Mouse (Mus musculus) urinary bladder, adult 18-20 months (tissue): ENCODE measurements around the gene Dmrta2.

Experiments used
- DNase-seq, 2 experiments: peaks; one replicate each; pipeline ENCODE4 v3.0.0; 2022; ENCODE audit warnings: low spot score in 2 of 2, mixed read lengths in 2 of 2

Dmrta2 gene

GRCm38 (mm10) chr4:109979461-109980320 lies 1.8 kb downstream of the Dmrta2 start:
- no peak for DNase-seq

GRCm38 (mm10) chr4:109980321-109981082 lies 2.6 kb downstream of the Dmrta2 start:
- no peak for DNase-seq

- no peak for DNase-seq
Measured at GRCm38 (mm10) chr4:109981083-109981870, 3.4 kb downstream of the Dmrta2 start.

GRCm38 (mm10) chr4:109981871-109982680 lies 4.2 kb downstream of the Dmrta2 start:
- DNase-seq: no peak

- no peak for DNase-seq
Measured at GRCm38 (mm10) chr4:109982681-109983265, 4.9 kb downstream of the Dmrta2 start.

GRCm38 (mm10) chr4:109983281-109984001 lies 5.6 kb downstream of the Dmrta2 start:
- no peak for DNase-seq

- DNase-seq: no peak
Measured at GRCm38 (mm10) chr4:109984011-109984411, 6.2 kb downstream of the Dmrta2 start.

- DNase-seq: no peak
Measured at GRCm38 (mm10) chr4:109984496-109985423, 6.9 kb downstream of the Dmrta2 start.

GRCm38 (mm10) chr4:109985424-109986172 lies 7.7 kb downstream of the Dmrta2 start:
- no peak for DNase-seq

GRCm38 (mm10) chr4:109986301-109986700 lies 8.4 kb downstream of the Dmrta2 start:
- DNase-seq: no peak

GRCm38 (mm10) chr4:109986748-109987355 lies 9.0 kb downstream of the Dmrta2 start:
- no peak for DNase-seq

- DNase-seq: no peak
Measured at GRCm38 (mm10) chr4:109987560-109988362, 9.9 kb downstream of the Dmrta2 start.

- no peak for DNase-seq
Measured at GRCm38 (mm10) chr4:109988411-109988810, 10.6 kb downstream of the Dmrta2 start.

- DNase-seq: no peak
Measured at GRCm38 (mm10) chr4:109989213-109989612, 11.4 kb downstream of the Dmrta2 start.

- no peak for DNase-seq
Measured at GRCm38 (mm10) chr4:110006044-110006443, 28.2 kb downstream of the Dmrta2 start.

GRCm38 (mm10) chr4:110019145-110019544 lies 41.3 kb downstream of the Dmrta2 start:
- no peak for DNase-seq

- DNase-seq: peak; percentile 27 to 68
Measured at GRCm38 (mm10) chr4:110020255-110020654, 42.4 kb downstream of the Dmrta2 start.
